Mouse (Mus musculus) mesoderm, embryonic 11.5 days (tissue): Measurements from ENCODE around the gene Bod1.

Source experiments
- DNase-seq: peaks from one replicate; pipeline ENCODE4 v3.0.0-alpha.2; 2012; ENCODE audit warnings: low read depth, low spot score

The Bod1 gene

DNA sequence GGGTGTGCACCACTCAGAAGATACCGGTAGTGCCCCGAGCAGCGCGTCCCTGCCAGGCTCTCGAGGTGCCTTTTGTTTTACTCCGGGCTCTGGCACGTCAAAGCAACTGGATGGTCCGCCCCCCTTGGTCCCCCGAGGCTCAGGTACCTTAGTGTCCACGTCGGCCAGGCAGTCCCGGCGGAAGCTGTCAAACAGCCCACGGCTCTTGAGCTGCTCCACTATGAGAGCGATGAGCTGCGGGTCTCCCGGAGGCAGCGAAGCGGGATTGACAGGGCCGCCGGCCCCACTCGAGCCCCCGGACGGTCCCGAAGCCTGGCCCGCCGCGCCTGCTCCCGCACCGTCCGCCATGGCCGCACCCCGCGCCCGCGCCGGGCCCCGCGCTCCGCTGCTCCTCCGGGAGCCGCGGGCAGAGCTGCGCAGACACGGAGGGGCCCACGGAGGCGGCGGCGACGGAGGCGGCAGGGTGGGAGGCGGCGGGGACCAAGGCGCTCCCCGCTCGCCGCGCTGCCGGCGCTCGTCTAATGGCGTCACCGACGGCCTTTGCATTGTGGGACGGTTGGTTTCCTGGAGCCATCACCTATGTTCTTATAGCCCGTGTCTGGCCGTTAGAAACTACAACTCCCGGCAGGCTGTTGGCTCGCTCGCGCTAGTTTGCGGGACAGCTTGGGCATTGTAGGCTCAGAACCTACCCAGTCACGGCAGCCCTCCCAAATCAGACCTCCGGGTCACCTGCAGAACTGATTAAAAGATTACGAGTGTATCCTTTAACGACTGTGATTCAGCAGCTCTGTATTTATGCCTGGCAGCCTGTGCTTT is at the start of gene Bod1:
Gene Bod1 (minus strand): TSS at position 532 of the 816 bp plus-strand sequence.
- peak; percentile 94 for DNase-seq

DNA sequence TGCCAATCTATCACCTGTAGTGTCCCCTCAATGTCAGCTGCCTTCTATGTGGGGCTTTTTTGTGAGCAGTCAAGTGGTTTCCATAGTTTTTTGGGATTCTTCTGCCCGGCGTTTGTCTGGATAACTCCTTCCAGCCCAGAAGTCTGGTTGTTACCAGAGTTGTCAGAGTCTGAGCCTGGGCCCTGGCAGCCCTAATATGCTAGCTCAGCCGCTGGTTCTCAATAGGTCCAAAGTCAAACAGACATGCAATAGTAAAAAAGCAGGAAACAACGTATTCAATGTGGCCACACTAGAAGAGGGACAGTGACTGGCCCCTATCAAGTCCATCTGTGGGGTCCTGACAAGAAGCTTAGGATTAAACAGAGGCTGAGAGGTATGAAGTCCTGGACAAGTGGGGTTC is 47.4 kb upstream of the Bod1 start:
- DNase-seq = no peak

DNA sequence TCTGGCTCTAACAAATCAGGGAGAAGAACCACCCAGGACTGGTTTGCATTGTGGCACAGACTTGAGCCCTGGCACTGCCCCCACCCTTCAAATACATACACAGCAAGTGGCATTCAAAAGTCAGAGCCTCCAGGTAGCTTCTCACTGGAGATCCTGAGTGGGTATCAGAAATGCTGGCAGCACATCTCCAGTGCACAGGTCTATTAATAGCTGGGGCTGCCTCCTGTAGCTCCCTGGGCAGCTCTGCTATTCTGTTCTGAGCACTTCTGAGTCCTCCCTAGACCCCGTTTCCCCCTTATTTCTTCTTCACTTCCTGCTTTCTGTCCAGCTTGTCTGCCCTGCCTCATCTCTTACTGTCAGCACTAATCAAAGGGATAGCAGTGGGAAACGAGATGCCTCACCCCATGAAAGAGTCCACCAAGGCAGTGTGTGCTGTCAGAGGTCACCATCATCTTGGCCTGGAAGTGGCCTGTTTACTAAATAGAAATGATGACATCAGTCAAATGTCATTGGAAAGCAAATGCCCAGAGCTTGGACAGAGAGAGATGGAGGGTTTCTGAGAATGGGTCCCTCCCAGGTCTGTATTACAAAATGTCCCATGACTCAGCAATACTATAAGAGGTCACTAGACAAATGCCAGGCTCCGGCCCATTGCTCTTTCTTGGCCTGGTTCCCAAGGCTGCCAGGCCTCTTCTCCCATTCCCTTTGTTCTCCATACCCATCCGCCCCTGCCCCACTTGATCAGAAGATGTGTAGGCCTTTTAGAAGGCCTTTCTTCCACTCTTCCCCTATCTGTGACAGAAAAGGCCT is 46.4 kb upstream of the Bod1 start:
- DNase-seq = no peak

DNA sequence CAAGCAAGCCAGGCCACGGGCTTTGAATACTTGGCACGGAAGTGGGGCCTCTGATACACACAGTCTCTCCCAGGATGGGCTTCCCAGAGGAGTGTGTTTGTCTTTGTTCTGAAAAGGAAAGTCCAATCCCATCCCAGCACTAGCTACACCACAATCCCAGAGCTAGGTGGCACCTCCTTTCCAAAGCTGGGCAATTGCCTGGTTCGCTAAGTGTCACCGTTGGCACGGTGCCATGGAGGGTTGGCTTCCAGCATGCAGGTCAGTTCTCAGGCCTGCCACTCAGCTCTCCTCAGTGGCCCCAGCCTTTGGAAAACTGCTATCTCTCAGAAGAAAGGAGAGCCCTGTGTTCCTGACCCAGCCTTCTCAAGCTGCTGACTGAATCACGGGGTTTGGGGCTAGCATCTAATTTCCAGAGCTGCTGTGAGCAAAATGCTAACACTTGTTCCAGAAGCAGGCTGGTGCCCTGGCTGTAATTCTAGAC is 42.0 kb upstream of the Bod1 start:
- no peak for DNase-seq

DNA sequence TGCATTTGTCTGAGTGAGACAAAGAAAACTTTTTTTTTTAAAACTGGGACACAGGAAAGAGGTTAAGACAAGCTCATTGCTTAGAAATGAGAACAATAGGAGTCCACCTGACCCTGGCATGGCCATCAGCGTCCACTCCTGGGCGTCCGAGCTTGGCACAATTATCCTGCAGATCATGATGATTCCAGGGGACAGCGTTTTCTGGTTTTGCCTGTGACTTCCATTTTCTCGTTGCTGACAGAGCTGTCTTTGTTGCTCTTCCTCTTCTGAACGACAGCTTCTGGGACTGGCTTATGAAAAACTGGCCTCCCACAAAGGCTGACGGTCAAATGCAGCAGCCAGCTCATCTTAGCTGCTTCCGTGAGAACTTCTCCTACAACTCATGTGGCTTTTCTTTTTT is 41.4 kb upstream of the Bod1 start:
- DNase-seq = no peak

DNA sequence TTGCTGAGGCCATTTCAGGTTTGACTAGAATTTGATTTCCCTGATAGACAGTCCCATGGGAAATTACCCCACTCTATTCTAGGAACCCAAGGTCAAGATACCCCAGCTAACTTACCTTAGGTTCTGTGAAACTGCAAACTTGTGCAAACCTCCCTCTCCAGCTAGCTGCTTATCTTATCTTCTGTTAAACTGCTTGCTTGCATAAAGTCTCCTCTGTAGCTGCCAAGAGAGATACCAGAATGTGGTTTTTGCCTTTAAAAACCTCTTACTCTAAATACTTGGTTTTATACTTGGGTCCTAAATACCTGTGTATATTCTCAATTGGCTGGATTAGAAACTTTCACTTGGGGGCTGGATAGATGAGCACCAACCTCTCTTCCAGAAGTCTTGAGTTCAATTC is 36.1 kb upstream of the Bod1 start:
- no peak for DNase-seq

DNA sequence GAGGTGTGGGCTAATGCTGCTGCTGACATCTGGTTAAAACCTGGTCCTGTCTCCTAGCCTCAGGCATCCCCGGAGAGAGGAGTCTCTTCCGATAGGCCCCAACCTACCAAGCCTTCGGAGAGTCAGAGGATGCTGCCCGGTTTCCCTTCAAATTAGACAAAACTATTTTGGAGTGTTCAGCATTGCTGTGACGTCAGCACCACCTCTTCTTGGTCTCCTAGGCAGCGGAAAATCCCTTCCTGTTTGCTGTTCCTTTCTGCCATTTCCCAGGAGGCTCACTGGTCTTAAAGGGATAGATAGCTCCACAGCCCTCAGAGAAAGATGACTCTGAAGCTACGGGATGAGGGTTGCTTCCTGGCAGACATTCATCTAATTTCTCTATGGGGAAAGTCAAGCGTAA is 31.5 kb upstream of the Bod1 start:
- DNase-seq = no peak

DNA sequence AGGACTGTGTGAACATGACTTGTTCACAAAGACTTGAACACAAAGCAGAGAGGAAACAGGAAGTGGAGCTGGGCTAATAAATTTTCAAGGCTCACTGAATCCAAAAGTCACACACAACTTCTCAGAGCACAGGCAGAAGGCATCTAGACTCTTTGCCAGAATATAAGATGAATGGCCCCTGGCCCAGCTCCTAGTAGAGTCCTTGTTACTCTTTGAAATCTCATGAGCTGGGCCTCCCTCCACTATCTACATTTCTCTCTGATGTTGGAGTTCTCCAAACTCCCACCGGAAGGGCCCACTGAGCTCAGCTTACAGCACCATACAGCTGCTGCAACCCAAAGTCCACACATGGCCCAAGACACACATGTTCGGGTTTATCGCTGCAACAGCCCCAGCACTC is 30.2 kb upstream of the Bod1 start:
- no peak for DNase-seq

DNA sequence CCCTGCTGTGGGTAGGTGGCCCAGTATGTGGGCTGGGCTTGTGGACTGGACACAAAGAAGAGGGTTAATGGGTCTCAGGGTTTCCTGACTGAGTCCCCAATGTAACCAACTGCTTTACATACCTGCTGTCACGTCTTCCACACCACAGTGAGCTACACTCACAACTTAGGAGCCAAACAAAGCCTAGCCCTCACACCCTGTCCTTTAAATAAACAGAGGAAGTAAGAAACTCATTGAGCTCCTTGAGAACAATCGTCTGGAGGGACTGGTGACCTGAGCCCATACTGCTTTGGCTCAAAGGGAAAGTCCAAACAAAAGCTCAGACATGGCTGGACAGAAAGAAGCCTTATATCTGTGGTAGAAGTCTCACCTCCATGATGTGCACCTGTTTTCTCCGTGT is 27.8 kb upstream of the Bod1 start:
- DNase-seq = no peak

DNA sequence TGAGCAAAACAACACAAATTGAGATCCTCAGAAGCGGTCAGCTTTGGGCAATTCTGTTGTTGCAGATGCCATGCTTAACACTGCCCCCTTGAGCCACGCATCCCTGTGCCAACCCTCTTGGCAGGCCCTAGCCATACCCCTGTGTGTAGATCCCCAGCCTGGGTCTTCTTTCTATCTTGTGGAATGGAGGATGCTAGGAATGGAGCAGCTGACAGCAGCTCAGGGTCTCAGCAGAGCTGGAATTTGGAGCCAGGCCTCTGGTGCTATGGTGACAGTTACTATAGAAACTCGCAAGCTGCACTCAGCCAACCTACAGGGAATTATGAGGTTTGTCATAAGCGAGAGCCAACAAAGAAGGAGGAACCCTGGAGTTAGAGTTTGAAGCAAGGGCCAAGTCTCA is 23.1 kb upstream of the Bod1 start:
- no peak for DNase-seq

DNA sequence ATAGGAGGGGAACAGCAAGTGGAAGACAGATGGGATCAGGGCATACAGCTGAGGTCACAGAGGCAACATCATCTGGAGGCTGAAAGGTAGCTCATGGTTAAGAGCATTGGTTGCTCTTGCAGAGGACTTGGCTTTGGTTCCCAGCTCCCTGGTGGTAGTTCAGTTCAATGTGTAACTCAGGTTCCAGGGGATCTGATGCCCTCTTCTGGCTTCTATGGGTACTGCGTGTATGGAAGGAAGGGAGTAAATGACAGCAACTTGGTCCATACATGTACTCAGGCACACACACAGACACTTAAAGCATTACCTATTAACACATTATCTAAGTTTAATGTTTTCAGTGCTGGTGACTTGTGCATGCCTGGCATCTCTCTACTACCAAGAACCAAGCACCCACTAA is 22.4 kb upstream of the Bod1 start:
- DNase-seq = no peak

DNA sequence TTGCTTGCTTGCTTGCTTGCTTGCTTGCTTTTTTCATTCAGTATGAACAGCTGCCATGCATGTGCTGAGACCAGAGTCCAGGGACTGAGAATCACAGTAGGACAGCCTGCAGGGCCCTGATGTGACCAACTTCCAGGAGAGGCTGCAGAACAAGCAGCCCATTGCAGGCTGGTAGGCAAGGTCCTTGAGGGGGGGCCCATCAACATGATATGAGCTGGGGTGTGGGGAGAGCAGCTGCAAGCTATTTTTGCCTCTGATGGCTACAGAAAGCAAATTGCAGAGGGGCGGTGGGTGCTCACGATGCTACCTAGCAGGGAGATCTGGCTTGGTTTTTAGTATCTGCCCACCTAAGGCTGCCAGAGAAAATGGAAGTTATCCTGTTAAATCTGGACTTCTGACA is 21.6 kb upstream of the Bod1 start:
- no peak for DNase-seq

DNA sequence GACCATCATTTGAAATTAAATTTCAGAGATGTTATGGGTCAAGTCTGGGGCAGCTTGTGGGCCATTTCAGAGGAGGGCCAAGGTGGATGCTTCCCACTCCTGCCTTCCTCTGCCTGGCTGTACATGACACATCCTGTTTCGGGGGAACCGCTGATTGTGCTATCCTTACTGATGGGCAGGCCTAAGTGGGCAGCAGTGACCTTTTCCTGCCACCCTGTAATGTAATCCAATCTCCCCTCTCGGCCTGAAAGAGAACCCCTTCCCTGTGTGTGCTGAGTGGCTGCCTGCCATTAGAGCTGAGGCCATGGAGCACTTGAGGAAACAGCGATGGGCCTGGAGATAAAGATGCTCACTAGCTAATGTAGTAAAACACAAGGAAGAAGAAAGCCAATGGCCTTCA is 17.3 kb upstream of the Bod1 start:
- no peak for DNase-seq

DNA sequence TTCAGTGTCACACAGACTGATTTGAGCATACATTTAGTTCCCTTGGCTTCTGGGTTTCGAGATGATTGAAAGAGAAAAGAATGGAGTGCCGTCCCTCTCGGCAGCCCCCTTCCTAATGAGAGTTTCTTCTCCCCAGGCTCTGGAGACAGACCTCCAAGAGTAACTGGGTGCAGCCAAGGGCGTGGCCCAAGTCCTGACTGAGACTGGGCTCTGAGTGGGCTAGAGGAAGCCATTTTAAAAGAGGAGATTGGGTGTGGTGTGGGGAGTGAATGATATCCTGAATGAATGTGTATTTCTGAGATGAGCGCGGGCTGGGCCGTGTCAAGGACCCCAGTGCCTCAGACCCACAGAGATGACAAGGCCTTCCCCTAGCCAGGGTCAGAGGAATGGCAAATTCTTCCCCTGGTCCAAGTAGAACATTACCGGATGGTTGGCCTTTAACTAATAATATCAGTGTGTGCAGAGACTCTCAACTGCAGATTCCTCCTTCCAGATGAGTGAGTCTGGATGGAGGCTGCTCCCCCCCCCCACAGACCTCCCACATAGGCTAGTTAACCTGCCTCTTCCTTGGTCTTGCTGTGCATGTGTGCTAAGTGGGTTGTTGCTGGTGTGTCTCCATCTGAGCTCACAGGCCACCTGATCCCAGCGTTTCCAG is 13.4 kb upstream of the Bod1 start:
- no peak for DNase-seq

DNA sequence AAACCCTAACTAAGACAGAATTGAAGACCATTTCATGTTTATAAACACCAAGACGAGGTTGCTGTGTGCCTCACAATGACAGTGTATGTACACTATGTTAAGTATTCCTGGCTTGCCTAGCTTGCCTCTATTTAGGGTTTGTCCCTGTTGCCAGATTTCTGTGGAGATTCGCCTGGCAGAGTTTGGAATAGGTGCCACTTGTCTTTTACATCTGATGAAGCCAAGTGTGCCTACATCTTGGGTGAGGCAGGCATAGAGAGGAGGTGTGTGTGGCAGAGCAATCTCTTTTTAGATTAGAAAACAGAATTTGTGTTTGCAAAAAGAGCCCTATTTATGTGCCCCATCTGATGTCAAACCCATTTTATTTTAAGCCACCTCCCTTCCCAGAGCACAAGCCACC is 12.4 kb upstream of the Bod1 start:
- DNase-seq = no peak

DNA sequence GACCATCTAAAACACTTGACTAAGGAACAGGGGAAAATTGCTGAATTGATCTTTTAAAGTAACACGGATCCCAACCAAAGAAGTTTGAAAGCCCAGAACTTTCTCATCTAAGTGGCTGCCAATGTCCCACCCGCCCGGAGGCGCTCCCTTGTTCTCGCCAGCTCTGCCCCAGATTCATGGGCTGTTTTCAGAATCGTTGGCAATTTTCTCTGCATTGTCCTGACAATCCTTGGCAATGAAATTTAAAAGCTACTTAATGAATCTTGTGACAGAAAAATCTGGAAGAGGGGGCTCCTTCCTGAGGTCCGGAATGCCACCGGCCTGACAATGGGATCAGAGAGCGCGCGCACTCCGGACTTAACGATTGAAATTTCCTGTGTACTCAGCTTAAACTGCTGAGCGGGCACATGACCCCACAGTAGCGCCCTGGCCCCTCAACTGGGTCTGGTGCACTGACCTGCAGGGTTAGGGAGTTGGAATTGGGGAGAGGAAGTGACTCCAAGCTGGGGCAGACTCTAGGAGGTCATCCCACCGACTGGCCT is 8.2 kb upstream of the Bod1 start:
- DNase-seq = no peak

DNA sequence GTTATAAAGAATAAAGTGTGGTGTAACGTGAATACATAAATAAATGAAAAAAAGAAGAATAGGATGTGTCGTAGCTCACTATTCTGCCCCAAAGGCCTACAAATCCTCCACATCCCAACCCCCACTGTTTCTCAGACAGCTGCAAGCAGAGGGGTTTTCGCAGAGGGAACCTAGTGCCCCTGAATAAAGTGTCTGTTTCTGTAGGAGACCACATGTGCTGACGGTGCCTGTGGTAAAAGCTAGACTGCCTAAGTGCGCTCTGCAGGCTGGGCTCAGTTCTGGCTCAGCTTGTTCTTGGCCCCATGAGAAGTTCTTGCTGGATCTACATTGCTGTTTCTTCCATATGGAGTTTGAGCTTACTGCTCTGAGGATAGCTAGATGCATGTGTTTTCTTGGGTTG is 5.6 kb upstream of the Bod1 start:
- DNase-seq = no peak

DNA sequence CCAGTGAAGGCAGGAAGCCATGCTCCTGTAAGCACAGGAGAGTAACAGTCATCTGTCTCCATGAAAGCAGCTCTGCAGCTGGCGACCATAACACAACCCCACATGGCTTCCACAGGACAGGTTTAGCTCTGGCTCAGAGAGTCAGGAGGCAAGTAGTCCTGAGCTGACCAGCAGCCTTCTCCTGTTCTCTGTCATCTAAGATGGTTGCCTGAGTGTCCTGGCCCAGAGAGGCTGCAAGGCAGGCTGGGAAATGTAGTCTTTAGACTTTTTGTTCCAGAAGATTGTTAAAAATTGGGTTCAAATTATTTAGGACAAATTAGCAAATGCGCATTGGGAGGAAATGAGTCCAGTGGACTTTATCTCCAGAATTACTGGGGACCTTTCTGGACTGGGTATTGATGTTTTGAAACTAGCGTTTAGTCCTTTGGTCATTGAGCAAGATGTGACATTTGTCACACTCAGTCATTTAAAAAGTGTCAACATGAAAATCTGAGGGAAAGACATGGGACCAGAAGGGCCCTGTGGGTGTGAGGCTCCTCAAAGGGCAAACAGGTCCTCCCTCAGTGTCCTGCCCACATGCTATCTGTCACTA is 5.1 kb upstream of the Bod1 start:
- DNase-seq = no peak

DNA sequence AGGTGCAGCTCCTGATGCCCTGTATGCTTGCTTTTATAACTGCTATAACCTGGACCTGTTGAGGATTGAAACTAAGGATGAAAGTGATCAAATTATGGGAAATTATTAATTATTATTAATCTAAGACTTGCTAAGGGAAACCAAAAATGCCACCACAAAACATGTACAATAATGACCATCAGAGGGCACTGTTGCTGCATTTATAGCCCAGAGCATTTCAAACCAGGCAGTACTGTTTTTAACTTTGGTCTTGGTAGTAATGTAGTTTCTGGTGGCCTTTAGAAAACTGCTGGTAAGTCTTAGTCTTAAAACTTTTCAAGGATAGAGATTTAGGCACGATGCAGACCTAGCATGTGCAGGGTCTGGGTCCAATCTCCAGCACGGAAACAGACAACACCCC is 3.7 kb upstream of the Bod1 start:
- peak; percentile 61 for DNase-seq

DNA sequence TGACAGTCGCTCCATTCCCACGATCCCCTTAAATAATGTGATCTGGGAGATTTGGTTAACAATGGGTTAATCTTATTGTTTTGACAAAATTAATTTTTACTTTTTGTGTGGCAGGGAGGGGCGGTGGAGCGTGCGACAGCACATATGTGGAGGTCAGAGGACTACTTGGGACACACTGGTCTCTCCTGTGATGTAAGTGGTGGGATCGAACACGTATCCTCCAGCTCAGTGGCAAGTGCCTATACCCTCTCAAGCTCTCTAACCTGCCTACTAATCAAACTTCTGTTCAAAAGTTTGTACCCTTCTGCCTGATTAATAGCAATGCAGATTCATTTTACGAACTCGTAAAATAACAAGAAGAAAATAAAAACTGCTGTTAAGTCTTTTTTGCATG is 482 bp upstream of the Bod1 start:
- DNase-seq = no peak

DNA sequence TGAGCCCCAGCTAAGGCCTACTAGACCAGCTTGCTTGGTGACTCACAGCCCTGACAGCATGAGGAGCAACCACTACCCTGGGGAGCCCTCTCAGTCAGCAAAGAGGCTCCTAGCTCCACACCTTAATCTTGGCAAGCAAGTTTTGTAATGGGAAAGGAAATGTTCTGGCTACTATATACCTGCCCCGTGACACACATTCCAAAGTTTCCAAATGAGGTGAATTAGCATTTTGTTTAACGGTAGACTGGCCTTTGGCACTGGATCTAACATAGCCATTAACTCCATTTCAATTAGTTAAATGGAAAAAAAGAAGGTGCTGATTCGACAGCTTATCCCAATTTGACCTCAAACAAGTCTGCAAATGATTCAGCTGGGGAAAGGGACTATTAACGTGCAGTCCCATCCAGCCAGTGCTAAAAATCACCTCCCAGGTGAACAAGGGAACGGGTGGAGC is 1.2 kb downstream of the Bod1 start:
- DNase-seq = no peak
